Mouse (Mus musculus) testis, adult 2 months (tissue): ENCODE measurements at regions not wholly inside any gene's neighbourhood (a gene's known extent, or its start where the extent isn't known, plus 50 kb on each side); places are given as distances from the start of the nearest gene placed in this dataset.

Source experiments
- CTCF ChIP-seq: fragments of 200-500 bp; IDR thresholded peaks from 2 replicates; pipeline ENCODE4 v1.5.1; 2012; ENCODE audit warnings: low read depth, mild to moderate bottlenecking, inconsistent platforms, low read length, moderate library complexity; ENCODE audit not compliant: control insufficient read depth, insufficient read depth, insufficient replicate concordance
- POLR2A ChIP-seq: fragments of 200-500 bp; IDR thresholded peaks from 2 replicates; pipeline ENCODE4 v1.6.1; 2012; ENCODE audit warnings: low read depth, mild to moderate bottlenecking, inconsistent platforms, low read length, moderate library complexity; ENCODE audit not compliant: control insufficient read depth

GRCm38 (mm10) chr12:77841844-77842415 is 352.1 kb upstream of the Gm6657 start:
- no peak for TF ChIP-seq POLR2A
- no peak for TF ChIP-seq CTCF
